Mouse (Mus musculus): ENCODE results near the gene Kcnh5. TPM values are rescaled to one million over a fixed set of nuclear protein-coding genes. Genes with fewer than 3 reads are reported as not detected.

Kcnh5 gene
- total and polyA plus RNA-seq, 3 experiments: not detected

GRCm38 (mm10) chr12:74966266-74966665, 210.9 kb downstream of the Kcnh5 start:
- DNase-seq (ENCODE audit: low read depth, low spot score): no peak
- H3K9me3 ChIP-seq (replicated peaks; ENCODE audit: insufficient read depth, low read length): no peaks in the 10 kb centered on the region
- no peak overlapping the region for H3K9ac ChIP-seq (ENCODE audit: control insufficient read depth, low read depth, low read length, poor library complexity, severe bottlenecking)
- H3K36me3 ChIP-seq (ENCODE audit: control insufficient read depth in 1 of 2, insufficient read depth in 2 of 2, low read length in 2 of 2): no peaks in the 10 kb centered on the region
- H3K4me1 ChIP-seq (ENCODE audit: control insufficient read depth in 1 of 2, insufficient read depth in 2 of 2, low read length in 2 of 2): no peaks in the 10 kb centered on the region
- no peak overlapping the region for H3K4me3 ChIP-seq (ENCODE audit: control insufficient read depth in 1 of 2, insufficient read depth in 1 of 2, low read depth in 2 of 2, low read length in 2 of 2)
- TF ChIP-seq RCOR1 (IDR thresholded peaks at IDR 0.05; ENCODE audit: low read depth, low read length): no peak
- H3K27me3 ChIP-seq (ENCODE audit: control insufficient read depth in 1 of 2, insufficient read depth in 2 of 2, low read length in 2 of 2): no peaks in the 10 kb centered on the region
- H3K79me2 ChIP-seq (ENCODE audit: control insufficient read depth, insufficient read depth, low read length, poor library complexity): no peaks in the 10 kb centered on the region
- no peak overlapping the region for H3K27ac ChIP-seq (ENCODE audit: control insufficient read depth, low read depth, low read length)

- TF ChIP-seq HCFC1 (IDR thresholded peaks at IDR 0.05; ENCODE audit: low read depth, low read length) (no peak), SIN3A (IDR thresholded peaks at IDR 0.05; ENCODE audit: low read length) (no peak), CHD1 (IDR thresholded peaks at IDR 0.05; ENCODE audit: low read depth, low read length) (no peak), EP300 (IDR thresholded peaks at IDR 0.05; ENCODE audit: low read depth in 1 of 2, low read length in 2 of 2) (no peak), SMC3 (IDR thresholded peaks at IDR 0.05; ENCODE audit: low read depth, low read length) (no peak), USF2 (IDR thresholded peaks at IDR 0.05; ENCODE audit: borderline replicate concordance in 1 of 2, insufficient read depth in 1 of 2, low read depth in 1 of 2, low read length in 2 of 2) (no peak), GABPA (IDR thresholded peaks at IDR 0.05; ENCODE audit: low read depth, low read length) (no peak), ZMIZ1 (IDR thresholded peaks at IDR 0.05; ENCODE audit: low read depth, low read length) (no peak), CTCF (IDR thresholded peaks at IDR 0.05 in 2 of 3, conservative IDR thresholded peaks at IDR 0.05 in 1 of 3; ENCODE audit: control insufficient read depth in 1 of 3, insufficient read depth in 1 of 3, low read depth in 2 of 3, low read length in 3 of 3, poor library complexity in 1 of 3, severe bottlenecking in 1 of 3) (no peak), MYC (IDR thresholded peaks at IDR 0.05; ENCODE audit: low read depth, low read length) (no peak), NRF1 (IDR thresholded peaks at IDR 0.05; ENCODE audit: insufficient read depth, low read depth, low read length, poor library complexity, severe bottlenecking) (no peak), USF1 (IDR thresholded peaks at IDR 0.05; ENCODE audit: low read depth, low read length) (no peak), TCF12 (IDR thresholded peaks at IDR 0.05; ENCODE audit: low read depth, low read length) (no peak), MAFK (IDR thresholded peaks at IDR 0.05; ENCODE audit: borderline replicate concordance, low read depth, low read length) (no peak), KAT2A (conservative IDR thresholded peaks at IDR 0.05; ENCODE audit: low read depth, low read length) (no peak), ELF1 (IDR thresholded peaks at IDR 0.05; ENCODE audit: low read depth, low read length) (no peak)
- Histone ChIP-seq H3K79me2 (ENCODE audit: control insufficient read depth, insufficient read depth, low read length, poor library complexity) (no peaks in the 10 kb centered on the region), H3K36me3 (ENCODE audit: control insufficient read depth in 1 of 2, insufficient read depth in 2 of 2, low read length in 2 of 2) (no peaks in the 10 kb centered on the region), H3K27me3 (ENCODE audit: control insufficient read depth in 1 of 2, insufficient read depth in 2 of 2, low read length in 2 of 2) (no peaks in the 10 kb centered on the region), H3K4me3 (ENCODE audit: control insufficient read depth in 1 of 2, insufficient read depth in 1 of 2, low read depth in 2 of 2, low read length in 2 of 2) (no peak overlapping the region), H3K9ac (ENCODE audit: control insufficient read depth, low read depth, low read length, poor library complexity, severe bottlenecking) (no peak overlapping the region), H3K4me1 (ENCODE audit: control insufficient read depth in 1 of 2, insufficient read depth in 2 of 2, low read length in 2 of 2) (no peaks in the 10 kb centered on the region), H3K27ac (ENCODE audit: control insufficient read depth, low read depth, low read length) (no peak overlapping the region), H3K9me3 (replicated peaks; ENCODE audit: insufficient read depth, low read length) (no peaks in the 10 kb centered on the region)
- DNase-seq (ENCODE audit: low read depth, low spot score): no peak
These were observed 224.5 kb downstream of the Kcnh5 start for GRCm38 (mm10) chr12:74952661-74953060.

Measured in MEL (cell line).